Mouse (Mus musculus) MEL (cell line): ENCODE results near the gene Ppp2r5b. TPM values are rescaled to one million over a fixed set of nuclear protein-coding genes. Genes with fewer than 3 reads are reported as not detected.

ENCODE experiments used
- DNase-seq: peaks from one replicate; pipeline ENCODE4 v3.0.0; 2011; ENCODE audit warnings: low read depth, low spot score
- H3K27ac ChIP-seq: 2 replicates; pipeline ENCODE4 v1.5.1; 2012; ENCODE audit warnings: low read depth, mild to moderate bottlenecking, control low read depth, low read length, moderate library complexity; ENCODE audit not compliant: control insufficient read depth
- H3K27me3 ChIP-seq, 2 experiments: fragments of 150-350 bp in 1 of 2; sonication (generic) in 1 of 2; 2 replicates each; pipeline ENCODE4 v1.6.1; 2012; ENCODE audit warnings: low read length in 2 of 2, mild to moderate bottlenecking in 2 of 2, improper control_type of control experiment in 1 of 2, moderate library complexity in 1 of 2; ENCODE audit not compliant: insufficient read depth in 2 of 2, control insufficient read depth in 1 of 2
- H3K36me3 ChIP-seq, 2 experiments: 2 replicates each; pipeline ENCODE4 v1.6.1; 2012 to 2014; ENCODE audit warnings: low read length in 2 of 2, improper control_type of control experiment in 1 of 2, inconsistent platforms in 1 of 2, mild to moderate bottlenecking in 1 of 2; ENCODE audit not compliant: insufficient read depth in 2 of 2, control insufficient read depth in 1 of 2
- H3K4me1 ChIP-seq, 2 experiments: fragments of 150-350 bp in 1 of 2; sonication (generic) in 1 of 2; 2 replicates each; pipeline ENCODE4 v1.6.1; 2012; ENCODE audit warnings: low read length in 2 of 2, improper control_type of control experiment in 1 of 2, mild to moderate bottlenecking in 1 of 2; ENCODE audit not compliant: insufficient read depth in 2 of 2, control insufficient read depth in 1 of 2
- H3K4me3 ChIP-seq, 2 experiments: fragments of 150-350 bp in 1 of 2; sonication (generic) in 1 of 2; 2 replicates each; pipeline ENCODE4 v1.5.1; 2012; ENCODE audit warnings: low read depth in 2 of 2, low read length in 2 of 2, mild to moderate bottlenecking in 2 of 2, moderate library complexity in 2 of 2, control low read depth in 1 of 2, improper control_type of control experiment in 1 of 2; ENCODE audit not compliant: control insufficient read depth in 1 of 2, insufficient read depth in 1 of 2
- H3K79me2 ChIP-seq: 2 replicates; pipeline ENCODE4 v1.6.1; 2012; ENCODE audit warnings: mild to moderate bottlenecking, low read length, moderate library complexity; ENCODE audit not compliant: control insufficient read depth, poor library complexity, insufficient read depth
- H3K9ac ChIP-seq: 2 replicates; pipeline ENCODE4 v1.6.1; 2012; ENCODE audit warnings: low read depth, mild to moderate bottlenecking, control low read depth, low read length, moderate library complexity; ENCODE audit not compliant: control insufficient read depth, poor library complexity, severe bottlenecking
- H3K9me3 ChIP-seq: fragments of 150-350 bp; sonication (generic); replicated peaks from 2 replicates; pipeline ENCODE4 v1.6.1; 2012; ENCODE audit warnings: mild to moderate bottlenecking, low read length, improper control_type of control experiment, moderate library complexity; ENCODE audit not compliant: insufficient read depth
- CHD1 ChIP-seq: IDR thresholded peaks from 2 replicates; pipeline ENCODE4 v1.6.1; 2012; ENCODE audit warnings: low read depth, mild to moderate bottlenecking, inconsistent platforms, low read length, improper control_type of control experiment
- CTCF ChIP-seq, 3 experiments: IDR thresholded peaks in 2 of 3; conservative IDR thresholded peaks in 1 of 3; 2 replicates each; pipeline ENCODE4 v1.5.1; 2011 to 2012; ENCODE audit warnings: low read length in 3 of 3, low read depth in 2 of 3, mild to moderate bottlenecking in 2 of 3, improper control_type of control experiment in 1 of 3, inconsistent platforms in 1 of 3, mixed read lengths in 1 of 3, moderate library complexity in 1 of 3; ENCODE audit not compliant: control insufficient read depth in 1 of 3, insufficient read depth in 1 of 3, poor library complexity in 1 of 3, severe bottlenecking in 1 of 3
- ETS1 ChIP-seq: IDR thresholded peaks from 2 replicates; pipeline ENCODE4 v1.6.1; 2012; ENCODE audit warnings: low read depth, mild to moderate bottlenecking, inconsistent platforms, low read length, improper control_type of control experiment, moderate library complexity
- GABPA ChIP-seq: IDR thresholded peaks from 2 replicates; pipeline ENCODE4 v1.6.1; 2012; ENCODE audit warnings: low read depth, mild to moderate bottlenecking, inconsistent platforms, low read length, improper control_type of control experiment, moderate library complexity
- GATA1 ChIP-seq: IDR thresholded peaks from 2 replicates; pipeline ENCODE4 v1.6.1; 2011; ENCODE audit warnings: low read depth, low read length, improper control_type of control experiment
- HCFC1 ChIP-seq: IDR thresholded peaks from 2 replicates; pipeline ENCODE4 v1.6.1; 2012; ENCODE audit warnings: low read depth, mild to moderate bottlenecking, inconsistent platforms, low read length, improper control_type of control experiment, moderate library complexity
- JUND ChIP-seq: IDR thresholded peaks from 2 replicates; pipeline ENCODE4 v1.6.1; 2011; ENCODE audit warnings: low read depth, mild to moderate bottlenecking, improper control_type of control experiment, low read length
- MAZ ChIP-seq: IDR thresholded peaks from 2 replicates; pipeline ENCODE4 v1.6.1; 2012; ENCODE audit warnings: low read depth, mild to moderate bottlenecking, inconsistent platforms, low read length, improper control_type of control experiment
- MEF2A ChIP-seq: IDR thresholded peaks from 2 replicates; pipeline ENCODE4 v1.6.1; 2014; ENCODE audit warnings: low read depth, mild to moderate bottlenecking, inconsistent platforms, low read length, improper control_type of control experiment; ENCODE audit not compliant: poor library complexity, insufficient replicate concordance, severe bottlenecking; ENCODE audit errors: extremely low read depth
- MYB ChIP-seq: IDR thresholded peaks from 2 replicates; pipeline ENCODE4 v1.6.1; 2011; ENCODE audit warnings: mild to moderate bottlenecking, low read depth, low read length, improper control_type of control experiment
- RAD21 ChIP-seq: IDR thresholded peaks from 2 replicates; pipeline ENCODE4 v1.6.1; 2011; ENCODE audit warnings: mild to moderate bottlenecking, low read depth, low read length, improper control_type of control experiment
- SIN3A ChIP-seq: IDR thresholded peaks from 2 replicates; pipeline ENCODE4 v1.6.1; 2012; ENCODE audit warnings: low read length, improper control_type of control experiment, inconsistent platforms
- SMC3 ChIP-seq: IDR thresholded peaks from 2 replicates; pipeline ENCODE4 v1.6.1; 2011; ENCODE audit warnings: low read depth, low read length, improper control_type of control experiment
- TBP ChIP-seq: IDR thresholded peaks from 2 replicates; pipeline ENCODE4 v1.8.0; 2011; ENCODE audit warnings: low read depth, low read length, improper control_type of control experiment
- ZC3H11A ChIP-seq: IDR thresholded peaks from 2 replicates; pipeline ENCODE4 v1.6.1; 2012; ENCODE audit warnings: low read depth, mild to moderate bottlenecking, inconsistent platforms, low read length, improper control_type of control experiment
- ZMIZ1 ChIP-seq: IDR thresholded peaks from 2 replicates; pipeline ENCODE4 v1.6.1; 2012; ENCODE audit warnings: low read depth, mild to moderate bottlenecking, inconsistent platforms, low read length, improper control_type of control experiment, moderate library complexity
- ZNF384 ChIP-seq: IDR thresholded peaks from 2 replicates; pipeline ENCODE4 v1.6.1; 2012; ENCODE audit warnings: low read depth, mild to moderate bottlenecking, inconsistent platforms, low read length, improper control_type of control experiment
- polyA plus RNA-seq, 2 experiments: library from polyadenylated mRNA; stranded (reverse) in 1 of 2; unstranded in 1 of 2; fragments of >175 nt in 1 of 2; fragments of >200 nt in 1 of 2; gene quantifications; 2 replicates each; pipeline versions ENCODE4 v1.2.1 to v1.2.4; 2012; ENCODE audit warnings: low replicate concordance in 2 of 2, low read depth in 1 of 2; ENCODE audit not compliant: insufficient read length in 2 of 2, insufficient read depth in 1 of 2, missing spikeins in 1 of 2
- total RNA-seq: library from RNA; depleted of rRNA; stranded (reverse); fragments of 300-350 nt; gene quantifications from 2 replicates; pipeline ENCODE4 v1.2.3, GENCODE M21; 2012

The Ppp2r5b gene
- total and polyA plus RNA-seq, 3 experiments, result 14.7 to 15.6 TPM; not detected in 1

- no peaks in the 10 kb centered on the region for H3K4me1 ChIP-seq
- no peaks in the 10 kb centered on the region for H3K27me3 ChIP-seq
- H3K27ac ChIP-seq, result no peak overlapping the region
- DNase-seq, result peak; percentile 41
- peaks cover 0 to 2% of the 10 kb centered on the region in 2 experiments; a peak in 1 of 4 replicates for H3K36me3 ChIP-seq
- no peaks in the 10 kb centered on the region for H3K9me3 ChIP-seq
- no peak overlapping the region for H3K4me3 ChIP-seq
- no peaks in the 10 kb centered on the region for H3K79me2 ChIP-seq
- TF ChIP-seq MYB (no peak), CTCF (IDR thresholded peaks at IDR 0.05 in 2 of 3, conservative IDR thresholded peaks at IDR 0.05 in 1 of 3; ENCODE audit: control insufficient read depth in 1 of 3, insufficient read depth in 1 of 3, low read depth in 2 of 3, low read length in 3 of 3, poor library complexity in 1 of 3, severe bottlenecking in 1 of 3) (peak in 2 of 3 experiments; percentile 66 to 75; a peak in 4 of 6 replicates), RAD21 (peak; percentile 52), TBP (no peak), SMC3 (peak; percentile 51), ZC3H11A (peak; percentile 29), ETS1 (no peak)
- TF ChIP-seq, all 39 proteins: peak for 4
- H3K9ac ChIP-seq, result no peak overlapping the region
These were observed 24.8 kb upstream of the Ppp2r5b start for GRCm38 (mm10) chr19:6260428-6260827.

DNA sequence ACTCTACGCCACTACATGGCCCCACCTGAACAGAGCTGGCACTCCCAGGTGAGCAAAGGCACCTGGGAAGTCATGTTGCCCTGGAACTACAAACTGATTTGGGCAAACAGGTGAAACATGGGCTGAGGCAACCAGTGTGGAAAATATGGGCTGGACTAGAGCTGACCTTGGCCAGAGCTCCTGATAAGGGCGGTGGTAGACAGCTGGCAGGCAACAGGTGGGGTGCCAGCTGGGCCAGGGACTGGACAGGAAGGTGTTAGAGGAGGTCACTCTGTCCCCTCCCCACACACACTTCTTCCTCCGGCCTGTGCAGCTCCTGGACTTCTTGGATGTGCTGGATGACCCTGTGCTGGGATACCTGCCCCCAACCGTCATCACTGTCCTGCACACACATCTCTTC, 17.3 kb upstream of the Ppp2r5b start:
- Histone ChIP-seq H3K9ac (no peak overlapping the region), H3K79me2 (no peaks in the 10 kb centered on the region), H3K9me3 (no peaks in the 10 kb centered on the region), H3K27ac (no peak overlapping the region), H3K4me1 (no peaks in the 10 kb centered on the region), H3K36me3 (no peaks in the 10 kb centered on the region), H3K27me3 (no peaks in the 10 kb centered on the region), H3K4me3 (no peak overlapping the region)
- no peak for TF ChIP-seq HCFC1
- no peak for TF ChIP-seq SIN3A
- TF ChIP-seq MEF2A, result no peak
- no peak for TF ChIP-seq CHD1
- no peak for TF ChIP-seq GABPA
- no peak for TF ChIP-seq GATA1
- TF ChIP-seq ZMIZ1, result no peak
- TF ChIP-seq JUND, result no peak
- no peak for TF ChIP-seq ZNF384
- no peak for TF ChIP-seq ETS1
- no peak for TF ChIP-seq MAZ
- no peak for DNase-seq
